Mouse (Mus musculus) urinary bladder, adult 2 months (tissue): Measurements from ENCODE around the gene Osbp. TPM values are rescaled to one million over a fixed set of nuclear protein-coding genes. Genes with fewer than 3 reads are reported as not detected.

Experiments
- DNase-seq: peaks from one replicate; pipeline ENCODE4 v3.0.0; 2022; ENCODE audit warnings: low spot score
- polyA plus RNA-seq: library from polyadenylated mRNA; depleted of rRNA; stranded (reverse); fragments of >200 nt; gene quantifications from 2 replicates; pipeline ENCODE4 v1.2.3, GENCODE M21; 2012; rRNA removed

Gene Osbp
- polyA plus RNA-seq, 1 experiment, result 33.2 TPM

DNA sequence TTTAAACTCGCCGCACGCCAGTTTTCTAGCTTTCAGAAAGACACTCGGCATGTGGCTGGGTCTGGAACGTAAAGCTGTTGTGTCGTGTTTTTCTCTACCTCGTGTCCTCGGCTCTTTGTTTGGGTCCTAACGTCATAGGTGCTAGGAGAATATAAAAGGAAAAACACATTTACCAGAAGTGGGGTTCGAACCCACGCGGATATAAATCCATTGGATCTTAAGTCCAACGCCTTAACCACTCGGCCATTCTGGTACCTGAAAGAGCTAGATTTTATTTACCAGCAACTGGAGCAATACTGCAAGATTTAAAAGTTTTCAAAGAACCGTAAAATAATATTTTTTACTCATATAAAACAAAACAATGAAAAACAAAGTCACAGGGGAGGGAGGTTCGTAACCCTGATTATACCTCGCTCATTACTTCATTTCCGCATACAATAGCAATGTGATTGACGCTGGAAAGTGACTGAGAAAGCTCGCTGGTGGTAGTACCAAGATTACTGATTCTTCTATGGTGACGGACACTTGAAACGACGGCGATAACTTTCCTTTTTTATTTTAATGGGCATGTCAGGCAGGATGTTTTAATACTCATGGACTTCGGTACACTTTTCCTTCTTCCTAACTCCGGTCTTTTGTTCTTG is 45.3 kb downstream of the Osbp start:
- no peak for DNase-seq

DNA sequence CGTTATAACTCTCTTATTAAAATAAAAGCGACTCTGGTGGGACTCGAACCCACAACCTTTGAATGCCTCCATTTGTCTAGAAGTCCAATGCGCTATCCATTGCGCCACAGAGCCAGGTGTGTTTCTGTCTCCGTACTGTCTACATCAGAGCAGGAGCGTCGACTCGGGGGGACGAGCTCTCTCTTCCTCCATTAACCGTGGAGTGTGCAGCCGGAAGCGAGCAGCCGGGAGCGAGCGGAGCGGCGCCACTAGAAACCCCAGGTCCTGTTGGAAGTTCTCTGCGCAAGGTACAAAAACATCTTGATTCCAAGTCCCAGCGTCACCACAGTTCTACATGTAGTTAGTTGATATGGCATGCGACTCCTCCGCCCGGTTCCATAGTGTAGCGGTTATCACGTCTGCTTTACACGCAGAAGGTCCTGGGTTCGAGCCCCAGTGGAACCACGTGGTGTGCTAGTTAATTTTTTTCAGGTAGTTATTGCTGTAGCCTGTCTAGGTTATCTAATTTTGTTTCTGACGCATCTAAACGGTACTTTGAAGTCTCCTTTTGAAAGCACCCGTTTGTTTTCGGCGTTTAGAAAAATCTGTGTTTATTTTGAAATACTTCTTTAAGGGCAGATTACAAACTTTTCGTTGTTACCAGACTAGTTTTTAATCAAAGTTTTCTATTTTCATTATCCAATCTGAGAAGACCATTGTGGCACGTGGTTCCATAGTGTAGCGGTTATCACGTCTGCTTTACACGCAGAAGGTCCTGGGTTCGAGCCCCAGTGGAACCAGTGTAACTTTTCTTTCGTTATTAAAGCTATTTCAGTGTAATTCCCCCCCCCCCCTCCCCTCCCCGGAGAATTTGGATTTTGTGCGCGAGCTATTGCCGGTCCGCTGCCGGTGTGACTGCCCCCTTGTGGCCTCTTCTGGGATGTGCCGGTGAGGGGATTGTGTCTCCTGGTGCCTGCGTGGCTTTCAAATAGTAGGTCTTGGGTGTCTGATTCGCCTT is 46.1 kb downstream of the Osbp start:
- DNase-seq, result peak; percentile 82

DNA sequence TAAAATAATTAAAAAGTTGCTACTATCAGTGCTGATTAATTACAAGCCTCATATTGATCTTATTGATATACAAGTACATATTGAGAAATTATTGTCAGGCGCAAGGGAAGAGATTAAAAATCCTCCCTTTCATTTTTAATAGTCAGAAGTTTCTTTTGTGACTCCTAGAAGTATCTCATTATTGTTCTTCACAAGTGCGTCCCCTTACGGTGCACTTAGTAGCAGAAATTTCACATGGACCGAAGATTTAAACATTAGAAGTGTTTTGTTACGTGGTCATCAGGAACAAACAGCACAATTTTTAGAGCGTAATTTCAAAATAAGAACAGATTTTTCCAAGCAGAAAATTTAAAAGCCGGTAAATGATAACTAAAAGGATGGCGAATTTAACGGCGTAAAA is 46.9 kb downstream of the Osbp start:
- no peak for DNase-seq

DNA sequence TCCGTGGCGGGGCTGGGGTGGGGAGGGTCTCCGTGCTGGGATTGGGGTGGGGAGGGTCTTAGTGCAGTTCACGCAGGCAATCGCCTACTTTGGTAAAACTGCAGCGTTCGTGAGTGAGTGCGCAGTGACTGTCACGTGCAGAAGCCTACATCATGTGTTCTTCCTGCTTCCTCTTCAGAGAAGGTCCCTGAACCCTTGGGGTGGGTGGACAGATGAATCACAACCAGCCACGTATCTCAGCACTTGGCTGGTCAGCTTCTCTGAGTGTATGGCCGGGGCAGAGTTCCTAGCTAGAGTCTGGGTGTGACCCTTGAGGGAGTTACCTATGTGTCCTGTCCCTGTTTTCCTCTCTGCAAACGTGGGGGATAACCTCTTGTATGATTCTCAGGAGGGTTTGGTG is 47.5 kb downstream of the Osbp start:
- DNase-seq, result peak; percentile 38

GRCm38 (mm10) chr19:12015708-12016107 is 50.0 kb downstream of the Osbp start:
- no peak for DNase-seq

DNA sequence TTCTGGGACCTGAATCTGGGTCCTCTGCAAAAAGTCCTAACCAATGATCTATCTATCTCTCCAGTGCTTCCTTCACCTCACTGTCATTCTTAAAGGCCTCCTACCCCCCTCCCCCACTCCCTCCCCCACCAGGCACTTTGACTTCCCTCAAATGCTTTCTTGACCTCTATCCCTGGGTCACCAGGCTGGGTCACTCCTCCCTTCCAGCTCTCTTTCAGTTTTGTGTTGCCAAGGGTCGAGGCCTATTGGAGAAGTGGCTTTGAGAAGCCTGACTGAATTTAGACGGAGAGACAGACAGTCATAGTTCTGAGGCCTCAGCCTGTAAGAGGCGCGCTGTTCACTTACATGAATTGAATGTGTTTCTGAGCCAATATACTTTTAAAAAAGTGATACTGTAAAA is 50.5 kb downstream of the Osbp start:
- no peak for DNase-seq

GRCm38 (mm10) chr19:12024149-12024548 is 58.4 kb downstream of the Osbp start:
- no peak for DNase-seq

DNA sequence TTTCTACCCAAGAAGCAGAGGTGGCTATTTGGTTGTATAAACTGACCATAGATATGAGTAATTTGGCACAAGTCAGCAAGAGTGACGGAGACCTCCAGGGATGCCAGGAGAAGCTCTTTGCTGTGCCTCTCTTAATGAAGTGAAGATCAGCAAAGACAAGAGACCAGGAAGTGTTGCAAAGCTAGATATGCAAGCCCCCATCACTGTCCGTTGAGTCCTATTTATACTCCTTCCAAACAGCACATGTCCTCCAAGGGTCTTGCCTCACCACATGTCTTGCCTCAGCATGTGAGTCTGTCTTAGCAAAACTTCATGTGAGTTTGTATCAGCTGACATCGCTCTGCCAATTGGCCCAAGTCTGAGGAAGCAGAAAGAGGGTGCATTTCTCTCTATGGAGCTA is 59.6 kb downstream of the Osbp start:
- DNase-seq, result no peak

- DNase-seq, result no peak
Measured at GRCm38 (mm10) chr19:12026606-12027005, 60.9 kb downstream of the Osbp start.

GRCm38 (mm10) chr19:12037727-12038126 is 72.0 kb downstream of the Osbp start:
- DNase-seq, result no peak

DNA sequence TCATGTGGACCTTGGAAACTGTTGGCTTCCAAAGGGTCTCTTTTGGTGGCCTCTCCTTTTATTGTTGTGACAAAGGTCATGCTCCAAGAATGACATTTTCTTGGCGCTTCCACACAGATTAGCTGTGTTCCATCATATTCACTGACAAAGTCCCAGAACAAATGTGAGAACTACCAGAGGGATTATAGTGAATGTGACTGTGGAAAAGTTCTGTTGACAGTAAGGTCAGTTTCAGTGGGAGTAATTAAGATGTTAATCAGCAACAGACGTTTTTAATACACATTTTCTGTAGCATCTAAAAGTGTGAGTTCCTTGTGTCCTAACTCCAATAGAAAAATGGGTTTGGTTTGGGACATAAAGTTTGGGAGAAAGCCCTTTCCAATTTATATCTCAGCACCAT is 75.5 kb downstream of the Osbp start, which contains the start of gene Olfr1423:
Gene Olfr1423 (minus strand): TSS at position 101 of the 400 bp plus-strand sequence.
- DNase-seq, result no peak

DNA sequence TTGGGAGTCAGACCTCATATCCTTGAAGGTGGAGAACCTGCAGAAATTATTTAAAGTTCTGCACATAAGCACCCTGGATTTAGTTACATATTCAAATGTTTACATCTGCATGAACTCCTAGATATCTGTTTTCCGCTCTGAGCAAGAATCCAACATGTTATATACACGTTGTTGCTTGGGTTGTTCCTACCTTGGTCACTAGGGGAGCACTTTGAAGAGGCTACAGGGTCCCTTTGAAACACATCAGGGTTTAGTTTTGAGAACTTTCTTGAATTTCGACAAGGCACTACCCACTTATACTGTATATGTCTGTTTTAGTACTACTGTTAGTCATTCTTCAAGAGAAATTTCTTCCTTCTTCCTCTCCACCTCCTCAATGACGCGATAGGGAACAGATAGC is 77.4 kb downstream of the Osbp start:
- no peak for DNase-seq

Other genes with a start within 250 kb of the Osbp start
- not detected in 2 replicates for gene Gif, start 218.4 kb upstream of the Osbp start, polyA plus RNA-seq
- gene Mrpl16, start 195.6 kb upstream of the Osbp start, polyA plus RNA-seq, result 32.9 and 33.0 TPM in 2 replicates
- 16.9 and 19.3 TPM in 2 replicates for gene Stx3, start 146.5 kb upstream of the Osbp start, polyA plus RNA-seq
- gene Olfr1417, start 126.7 kb upstream of the Osbp start, polyA plus RNA-seq, result 0.08 TPM in 1 of 2 replicates, not detected in the other
- not detected in 2 replicates for gene Olfr1418, start 104.9 kb upstream of the Osbp start, polyA plus RNA-seq
- 0.03 TPM in 1 of 2 replicates, not detected in the other for gene Olfr1419, start 90.8 kb upstream of the Osbp start, polyA plus RNA-seq
- gene Olfr1420, start 79.4 kb upstream of the Osbp start, polyA plus RNA-seq, result not detected in 2 replicates
- 17.4 and 18.4 TPM in 2 replicates for gene Patl1, start 53.5 kb upstream of the Osbp start, polyA plus RNA-seq
- gene Olfr1423, start 75.4 kb downstream of the Osbp start, polyA plus RNA-seq, result not detected in 2 replicates
- not detected in 2 replicates for gene Olfr1424, start 96.7 kb downstream of the Osbp start, polyA plus RNA-seq
- gene Olfr1425, start 111.8 kb downstream of the Osbp start, polyA plus RNA-seq, result not detected in 2 replicates
- gene Olfr1426, start 126.1 kb downstream of the Osbp start, polyA plus RNA-seq, result not detected in 2 replicates
- not detected in 2 replicates for gene Olfr1427, start 137.4 kb downstream of the Osbp start, polyA plus RNA-seq
- not detected in 2 replicates for gene Olfr1428, start 150.0 kb downstream of the Osbp start, polyA plus RNA-seq
- not detected in 2 replicates for gene Olfr76, start 157.3 kb downstream of the Osbp start, polyA plus RNA-seq
- not detected in 2 replicates for gene Olfr1555-ps1, start 204.2 kb downstream of the Osbp start, polyA plus RNA-seq
- gene Olfr1431, start 234.7 kb downstream of the Osbp start, polyA plus RNA-seq, result not detected in 2 replicates